Mouse (Mus musculus) limb, embryonic 13.5 days (tissue): Measurements from ENCODE around the gene Gm15155. TPM values are rescaled to one million over a fixed set of nuclear protein-coding genes. Genes with fewer than 3 reads are reported as not detected.
A peak's percentile ranks its signal among the peaks of the same experiment; 100 is the strongest.
"Not testable (repeated sequence)": the region's sequence is repeated elsewhere in the genome, so short reads cannot be mapped to it uniquely, and the experiment has no call there.

Experiments used
- ATAC-seq: fragments of 200-750 bp; cut with Nextera tagmentation; 2 replicates; pipeline ENCODE4 v1.8.0; 2017; ENCODE audit warnings: low read depth, moderate number of reproducible peaks, moderate TSS enrichment; ENCODE audit not compliant: low FRiP score
- H3K27ac ChIP-seq: fragments of 300-500 bp; sonication (generic); 2 replicates; pipeline ENCODE4 v1.5.1; 2015; ENCODE audit warnings: inconsistent platforms, mild to moderate bottlenecking, moderate library complexity
- H3K27me3 ChIP-seq: fragments of 300-500 bp; sonication (generic); 2 replicates; pipeline ENCODE4 v1.6.1; 2015; ENCODE audit warnings: mild to moderate bottlenecking, inconsistent platforms
- H3K36me3 ChIP-seq: fragments of 300-500 bp; sonication (generic); 2 replicates; pipeline ENCODE4 v1.6.1; 2015; ENCODE audit warnings: inconsistent platforms, mild to moderate bottlenecking, moderate library complexity
- H3K4me1 ChIP-seq: fragments of 300-500 bp; sonication (generic); 2 replicates; pipeline ENCODE4 v1.6.1; 2015; ENCODE audit warnings: inconsistent platforms
- H3K4me2 ChIP-seq: fragments of 300-500 bp; sonication (generic); replicated peaks from 2 replicates; pipeline ENCODE4 v1.6.1; 2015; ENCODE audit warnings: inconsistent platforms, mild to moderate bottlenecking, moderate library complexity
- H3K4me3 ChIP-seq: fragments of 300-500 bp; sonication (generic); 2 replicates; pipeline ENCODE4 v1.5.1; 2015; ENCODE audit warnings: moderate library complexity, mild to moderate bottlenecking, inconsistent platforms
- H3K9ac ChIP-seq: fragments of 300-500 bp; sonication (generic); 2 replicates; pipeline ENCODE4 v1.6.1; 2015; ENCODE audit warnings: mild to moderate bottlenecking, inconsistent platforms
- H3K9me3 ChIP-seq: fragments of 300-500 bp; sonication (generic); 2 replicates; pipeline ENCODE4 v1.6.1; 2016; ENCODE audit warnings: inconsistent platforms
- WGBS: fragments of 180-500 bp; shearing (Covaris S2); methylation state at CpG from one replicate; pipeline ENCODE4 v1.1.7; 2015; 5-methylcytosine and 5-hydroxymethylcytosine counted together
- polyA plus RNA-seq: library from polyadenylated mRNA; unstranded; fragments of >200 nt; fragmentation: Nextera tagmentation; extraction: Ambion mirVana; gene quantifications from 2 replicates; pipeline ENCODE4 v1.2.1, GENCODE M21; 2015

Gene Gm15155
- polyA plus RNA-seq, 1 experiment from 2014 or later = not detected

- Histone ChIP-seq H3K27me3 (peaks cover 55% of the 10 kb centered on the region), H3K9ac (no peak overlapping the region), H3K4me1 (0 out of 2 replicates have a peak, but pooled peaks cover 3% of the 10 kb centered on the region), H3K36me3 (no peaks in the 10 kb centered on the region), H3K4me2 (peak overlapping the region; percentile 41), H3K27ac (no peak overlapping the region), H3K9me3 (no peaks in the 10 kb centered on the region), H3K4me3 (peak overlapping the region; percentile 5; the same call in 1 of the 2 replicates)
- 12% methylated on average over 13 of the region's 13 CpGs for WGBS
- ATAC-seq = no peak
These were observed 1.2 kb downstream of the Gm15155 start for GRCm38 (mm10) chrX:155625671-155626196.

DNA sequence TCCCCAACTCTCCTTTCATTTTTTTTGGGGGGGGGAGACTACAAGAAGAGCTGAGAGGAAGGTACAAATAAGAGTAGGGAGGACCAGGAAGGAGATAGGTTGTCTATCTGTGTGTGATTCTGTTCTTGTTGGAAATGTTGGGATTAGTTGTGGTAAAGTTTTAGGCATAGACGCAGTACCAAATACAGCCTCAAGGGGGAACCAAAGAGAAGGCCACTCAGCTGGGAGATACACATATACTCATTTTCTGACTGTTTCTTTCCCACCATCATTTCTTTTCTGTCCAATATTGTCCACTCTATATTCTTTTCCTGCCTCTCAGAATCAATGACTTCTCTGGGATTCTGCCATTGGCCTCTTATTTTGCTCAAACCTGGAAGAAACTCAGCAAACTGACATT, 19.4 kb downstream of the Gm15155 start:
- ATAC-seq = no peak
- Histone ChIP-seq H3K4me3 (no peak overlapping the region), H3K9ac (no peak overlapping the region), H3K4me2 (no peak overlapping the region), H3K27me3 (no peaks in the 10 kb centered on the region), H3K36me3 (no peaks in the 10 kb centered on the region), H3K9me3 (no peaks in the 10 kb centered on the region), H3K27ac (no peak overlapping the region), H3K4me1 (no peaks in the 10 kb centered on the region)
- 18% methylated on average over 1 of the region's 1 CpGs for WGBS

DNA sequence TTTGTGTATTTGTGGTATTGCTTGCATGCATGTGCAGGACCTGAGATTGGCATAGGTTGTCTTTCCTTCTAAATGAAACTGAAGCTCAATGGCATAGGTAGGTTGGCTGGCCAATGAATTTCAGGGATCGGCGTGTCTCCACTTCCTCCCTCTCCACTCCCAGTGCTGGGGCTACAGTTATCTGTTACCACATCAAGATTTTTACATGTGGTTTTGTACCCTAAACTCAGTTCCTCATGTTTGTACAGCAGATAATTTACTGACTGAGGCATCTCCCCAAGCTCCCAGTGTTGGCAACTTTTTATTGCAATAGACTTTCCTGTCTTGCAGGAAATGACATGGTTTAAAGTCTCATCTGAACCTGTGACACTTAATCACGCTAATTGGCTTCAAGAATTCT, 21.4 kb downstream of the Gm15155 start:
- no peak overlapping the region for H3K4me3 ChIP-seq
- no peak overlapping the region for H3K27ac ChIP-seq
- no peaks in the 10 kb centered on the region for H3K36me3 ChIP-seq
- no peaks in the 10 kb centered on the region for H3K9me3 ChIP-seq
- 93% methylated on average over 3 of the region's 3 CpGs for WGBS
- H3K4me1 ChIP-seq = no peaks in the 10 kb centered on the region
- no peak overlapping the region for H3K9ac ChIP-seq
- no peak for ATAC-seq
- no peak overlapping the region for H3K4me2 ChIP-seq
- H3K27me3 ChIP-seq = no peaks in the 10 kb centered on the region

DNA sequence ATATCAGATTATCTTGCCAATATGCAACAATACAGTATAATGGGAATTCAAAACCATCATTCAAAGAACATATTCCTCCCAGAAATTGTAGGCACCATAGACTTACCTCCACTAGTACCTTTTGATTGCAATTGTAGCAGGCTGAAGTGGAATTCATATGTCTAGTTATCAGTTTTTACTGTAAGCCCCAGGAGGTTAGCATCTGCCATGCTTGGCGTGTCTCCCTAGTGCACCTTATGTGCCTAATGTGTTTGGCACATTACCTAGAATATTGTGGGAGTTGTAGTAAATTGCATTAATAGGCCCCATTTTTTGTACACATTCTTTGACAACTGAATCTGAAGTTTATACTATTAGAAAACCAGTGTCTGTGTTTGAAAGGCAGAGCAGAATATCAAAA, 33.4 kb downstream of the Gm15155 start:
- Histone ChIP-seq H3K4me2 (no peak overlapping the region), H3K9ac (no peak overlapping the region), H3K4me1 (no peaks in the 10 kb centered on the region), H3K36me3 (no peaks in the 10 kb centered on the region), H3K27me3 (no peaks in the 10 kb centered on the region), H3K9me3 (no peaks in the 10 kb centered on the region), H3K27ac (no peak overlapping the region), H3K4me3 (no peak overlapping the region)
- ATAC-seq = no peak
- WGBS = 86% methylated on average over 1 of the region's 1 CpGs

- H3K4me2 ChIP-seq, H3K9ac ChIP-seq, H3K4me1 ChIP-seq, ATAC-seq, H3K4me3 ChIP-seq, H3K27me3 ChIP-seq, H3K27ac ChIP-seq, H3K9me3 ChIP-seq, H3K36me3 ChIP-seq: not testable (repeated sequence)
- 90% methylated on average over 1 of the region's 1 CpGs for WGBS
These were observed 65.9 kb downstream of the Gm15155 start for GRCm38 (mm10) chrX:155690440-155690839.

DNA sequence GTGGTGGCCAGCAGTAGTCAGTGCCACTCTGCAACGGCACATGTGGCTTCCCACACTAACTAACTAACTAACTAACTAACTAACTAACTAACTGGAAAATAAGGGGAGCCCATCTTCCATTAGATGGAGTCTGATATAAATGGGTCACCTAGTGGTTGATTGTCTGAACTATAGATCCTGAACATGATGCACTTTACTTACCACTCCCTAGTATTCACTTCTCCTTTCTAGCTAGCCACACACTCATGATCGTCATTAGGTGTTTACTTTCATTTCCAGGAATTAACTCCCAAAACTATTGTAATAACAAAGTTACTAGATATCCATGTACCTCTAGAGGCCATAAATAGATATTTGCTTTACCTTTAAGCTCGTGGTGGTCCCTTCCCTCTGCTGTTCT, 99.6 kb downstream of the Gm15155 start:
- no peaks in the 10 kb centered on the region for H3K36me3 ChIP-seq
- 76% methylated on average over 3 of the region's 3 CpGs for WGBS
- no peak for ATAC-seq

GRCm38 (mm10) chrX:155728387-155728786, 103.8 kb downstream of the Gm15155 start:
- no peak overlapping the region for H3K9ac ChIP-seq
- H3K27ac ChIP-seq = no peak overlapping the region
- H3K4me1 ChIP-seq = no peaks in the 10 kb centered on the region
- WGBS = 74% methylated on average over 1 of the region's 1 CpGs
- H3K4me3 ChIP-seq = no peak overlapping the region
- H3K9me3 ChIP-seq = no peaks in the 10 kb centered on the region
- H3K36me3 ChIP-seq = no peaks in the 10 kb centered on the region
- no peak overlapping the region for H3K4me2 ChIP-seq
- H3K27me3 ChIP-seq = no peaks in the 10 kb centered on the region
- no peak for ATAC-seq

More for the DNA sequence above, 99.6 kb downstream of the Gm15155 start:
- Histone ChIP-seq H3K9ac (no peak overlapping the region), H3K9me3 (no peaks in the 10 kb centered on the region), H3K4me1 (no peaks in the 10 kb centered on the region), H3K27me3 (no peaks in the 10 kb centered on the region), H3K27ac (no peak overlapping the region), H3K4me2 (no peak overlapping the region), H3K4me3 (no peak overlapping the region)

GRCm38 (mm10) chrX:155888118-155888517, 263.6 kb downstream of the Gm15155 start:
- Histone ChIP-seq H3K27ac (no peak overlapping the region), H3K9me3 (no peaks in the 10 kb centered on the region), H3K9ac (no peak overlapping the region), H3K27me3 (no peaks in the 10 kb centered on the region), H3K4me3 (no peak overlapping the region), H3K36me3 (no peaks in the 10 kb centered on the region), H3K4me2 (no peak overlapping the region), H3K4me1 (no peaks in the 10 kb centered on the region)
- ATAC-seq = no peak
- 87% methylated on average over 1 of the region's 1 CpGs for WGBS

- ATAC-seq = no peak
- no peaks in the 10 kb centered on the region for H3K9me3 ChIP-seq
- no peaks in the 10 kb centered on the region for H3K36me3 ChIP-seq
- WGBS = 77% methylated on average over 1 of the region's 1 CpGs
- no peak overlapping the region for H3K4me3 ChIP-seq
- no peak overlapping the region for H3K9ac ChIP-seq
- H3K27ac ChIP-seq = no peak overlapping the region
- no peak overlapping the region for H3K4me2 ChIP-seq
- no peaks in the 10 kb centered on the region for H3K4me1 ChIP-seq
- no peaks in the 10 kb centered on the region for H3K27me3 ChIP-seq
These were observed 275.5 kb downstream of the Gm15155 start for GRCm38 (mm10) chrX:155900040-155900439.

GRCm38 (mm10) chrX:155901742-155902141, 277.2 kb downstream of the Gm15155 start:
- no peaks in the 10 kb centered on the region for H3K27me3 ChIP-seq
- H3K4me1 ChIP-seq = no peaks in the 10 kb centered on the region
- no peak overlapping the region for H3K27ac ChIP-seq
- no peak overlapping the region for H3K9ac ChIP-seq
- no peaks in the 10 kb centered on the region for H3K9me3 ChIP-seq
- H3K36me3 ChIP-seq = no peaks in the 10 kb centered on the region
- no peak for ATAC-seq
- no peak overlapping the region for H3K4me3 ChIP-seq
- H3K4me2 ChIP-seq = no peak overlapping the region

DNA sequence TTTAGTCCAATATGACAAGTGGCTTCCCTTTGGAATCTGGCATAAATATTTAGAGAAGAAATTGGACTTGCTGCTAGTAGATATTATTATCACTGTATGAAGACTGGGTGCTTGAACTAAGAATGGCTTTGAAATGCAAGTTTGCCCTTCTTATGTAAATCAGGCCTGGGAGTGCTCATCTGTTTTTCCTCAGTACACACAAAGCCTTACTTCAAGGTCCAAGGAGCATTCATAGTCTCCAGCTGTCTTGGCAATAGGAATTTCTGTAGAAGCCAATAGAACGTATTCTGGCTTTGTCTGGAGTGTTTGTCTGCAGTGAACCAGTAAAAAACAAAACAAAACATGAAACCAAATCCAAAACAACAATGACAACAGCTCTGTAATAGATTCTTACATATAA, 278.6 kb downstream of the Gm15155 start:
- Histone ChIP-seq H3K9me3 (no peaks in the 10 kb centered on the region), H3K4me3 (no peak overlapping the region), H3K27ac (no peak overlapping the region), H3K4me1 (no peaks in the 10 kb centered on the region), H3K36me3 (no peaks in the 10 kb centered on the region), H3K9ac (no peak overlapping the region), H3K27me3 (no peaks in the 10 kb centered on the region), H3K4me2 (no peak overlapping the region)
- ATAC-seq = no peak
- WGBS = 44% methylated on average over 1 of the region's 1 CpGs

- no peaks in the 10 kb centered on the region for H3K27me3 ChIP-seq
- H3K4me1 ChIP-seq = no peaks in the 10 kb centered on the region
- H3K9me3 ChIP-seq = no peaks in the 10 kb centered on the region
- no peak for ATAC-seq
- H3K36me3 ChIP-seq = no peaks in the 10 kb centered on the region
- H3K27ac ChIP-seq = no peak overlapping the region
- 76% methylated on average over 1 of the region's 1 CpGs for WGBS
- H3K9ac ChIP-seq = no peak overlapping the region
- no peak overlapping the region for H3K4me3 ChIP-seq
- no peak overlapping the region for H3K4me2 ChIP-seq
These were observed 385.2 kb downstream of the Gm15155 start for GRCm38 (mm10) chrX:156009756-156010155.

GRCm38 (mm10) chrX:156155776-156156175, 531.2 kb downstream of the Gm15155 start:
- 57% methylated on average over 2 of the region's 2 CpGs for WGBS
- ATAC-seq = no peak
- no peak overlapping the region for H3K9ac ChIP-seq
- H3K27me3 ChIP-seq = no peaks in the 10 kb centered on the region
- H3K27ac ChIP-seq = no peak overlapping the region
- no peaks in the 10 kb centered on the region for H3K36me3 ChIP-seq
- H3K4me2 ChIP-seq = no peak overlapping the region
- H3K4me3 ChIP-seq = no peak overlapping the region
- no peaks in the 10 kb centered on the region for H3K4me1 ChIP-seq
- H3K9me3 ChIP-seq = no peaks in the 10 kb centered on the region
